Mouse (Mus musculus): Measurements from ENCODE around the gene Zp1. TPM values are rescaled to one million over a fixed set of nuclear protein-coding genes. Genes with fewer than 3 reads are reported as not detected.
A peak's percentile ranks its signal among the peaks of the same experiment; 100 is the strongest.

Zp1 gene
- not detected in 2 replicates for polyA plus RNA-seq (2014; fragmentation: Nextera tagmentation; extraction: Ambion mirVana)

GRCm38 (mm10) chr19:10920532-10920931, at the start of gene Zp1:
Gene Zp1 (minus strand): TSS chr19:10920632.
- no peaks in the 10 kb centered on the region for H3K36me3 ChIP-seq (ENCODE audit: insufficient read depth)
- WGBS, result 64% methylated on average over 2 of the region's 2 CpGs
- TF ChIP-seq CTCF (IDR thresholded peaks at IDR 0.05; ENCODE audit: low read depth), result no peak

GRCm38 (mm10) chr19:10968578-10968977, 48.1 kb upstream of the Zp1 start:
- DNase-seq (no peak), ATAC-seq (ENCODE audit: insufficient read depth) (no peak)
- no peaks in the 10 kb centered on the region for H3K36me3 ChIP-seq (ENCODE audit: insufficient read depth)
- H3K4me2 ChIP-seq, result no peak overlapping the region
- no peaks in the 10 kb centered on the region for H3K27me3 ChIP-seq (ENCODE audit: insufficient read depth, low read length)
- TF ChIP-seq CTCF (IDR thresholded peaks at IDR 0.05; ENCODE audit: low read depth), result no peak
- no peaks in the 10 kb centered on the region; the same call in 1 of the 2 replicates for H3K9me3 ChIP-seq (ENCODE audit: low read depth, low read length)
- H3K4me3 ChIP-seq (ENCODE audit: low read depth, low read length), result no peak overlapping the region
- WGBS, result 86% methylated on average over 7 of the region's 7 CpGs
- no peaks in the 10 kb centered on the region for H3K4me1 ChIP-seq (ENCODE audit: insufficient read depth)
- no peak overlapping the region for H3K9ac ChIP-seq
- no peak overlapping the region for H3K27ac ChIP-seq (ENCODE audit: low read depth)

More at GRCm38 (mm10) chr19:10920532-10920931, at the start of gene Zp1:
- Histone ChIP-seq H3K4me1 (ENCODE audit: insufficient read depth) (no peaks in the 10 kb centered on the region), H3K27me3 (ENCODE audit: insufficient read depth, low read length) (no peaks in the 10 kb centered on the region), H3K27ac (ENCODE audit: low read depth) (no peak within 1 kb of the TSS), H3K4me2 (no peak within 1 kb of the TSS), H3K4me3 (ENCODE audit: low read depth, low read length) (no peak within 1 kb of the TSS), H3K9me3 (ENCODE audit: low read depth, low read length) (no peaks in the 10 kb centered on the region), H3K9ac (no peak within 1 kb of the TSS)
- DNase-seq, result no peak
- no peak for ATAC-seq (ENCODE audit: insufficient read depth)

GRCm38 (mm10) chr19:10965721-10966120, 45.3 kb upstream of the Zp1 start:
- DNase-seq (no peak), ATAC-seq (ENCODE audit: insufficient read depth) (no peak)
- TF ChIP-seq CTCF (IDR thresholded peaks at IDR 0.05; ENCODE audit: low read depth), result no peak
- H3K36me3 ChIP-seq (ENCODE audit: insufficient read depth), result no peaks in the 10 kb centered on the region
- no peak overlapping the region for H3K9ac ChIP-seq
- 83% methylated on average over 7 of the region's 7 CpGs for WGBS
- H3K9me3 ChIP-seq (ENCODE audit: low read depth, low read length), result no peaks in the 10 kb centered on the region
- H3K4me2 ChIP-seq, result no peak overlapping the region
- no peak overlapping the region for H3K27ac ChIP-seq (ENCODE audit: low read depth)
- no peak overlapping the region for H3K4me3 ChIP-seq (ENCODE audit: low read depth, low read length)
- H3K27me3 ChIP-seq (ENCODE audit: insufficient read depth, low read length), result no peaks in the 10 kb centered on the region
- no peaks in the 10 kb centered on the region for H3K4me1 ChIP-seq (ENCODE audit: insufficient read depth)

GRCm38 (mm10) chr19:10959978-10960346, 39.5 kb upstream of the Zp1 start:
- no peaks in the 10 kb centered on the region for H3K4me1 ChIP-seq (ENCODE audit: insufficient read depth)
- H3K9me3 ChIP-seq (ENCODE audit: low read depth, low read length), result no peaks in the 10 kb centered on the region
- WGBS, result 35% methylated on average over 12 of the region's 12 CpGs
- no peak overlapping the region for H3K27ac ChIP-seq (ENCODE audit: low read depth)
- no peak for DNase-seq
- no peak for TF ChIP-seq CTCF (IDR thresholded peaks at IDR 0.05; ENCODE audit: low read depth)
- H3K9ac ChIP-seq, result no peak overlapping the region
- H3K4me3 ChIP-seq (ENCODE audit: low read depth, low read length), result no peak overlapping the region
- ATAC-seq (ENCODE audit: insufficient read depth), result 0 out of 2 replicates have a peak, but pooled peaks have one; percentile 28
- no peaks in the 10 kb centered on the region for H3K27me3 ChIP-seq (ENCODE audit: insufficient read depth, low read length)
- no peak overlapping the region for H3K4me2 ChIP-seq
- no peaks in the 10 kb centered on the region for H3K36me3 ChIP-seq (ENCODE audit: insufficient read depth)

GRCm38 (mm10) chr19:10959085-10959977, 38.9 kb upstream of the Zp1 start:
- Histone ChIP-seq H3K9me3 (ENCODE audit: low read depth, low read length) (no peaks in the 10 kb centered on the region), H3K4me1 (ENCODE audit: insufficient read depth) (no peaks in the 10 kb centered on the region), H3K9ac (no peak overlapping the region), H3K4me2 (no peak overlapping the region), H3K27ac (ENCODE audit: low read depth) (no peak overlapping the region), H3K36me3 (ENCODE audit: insufficient read depth) (no peaks in the 10 kb centered on the region), H3K4me3 (ENCODE audit: low read depth, low read length) (no peak overlapping the region), H3K27me3 (ENCODE audit: insufficient read depth, low read length) (no peaks in the 10 kb centered on the region)
- TF ChIP-seq CTCF (IDR thresholded peaks at IDR 0.05; ENCODE audit: low read depth), result peak; percentile 80
- 19% methylated on average over 11 of the region's 11 CpGs for WGBS
- ATAC-seq (ENCODE audit: insufficient read depth) (peak; percentile 66), DNase-seq (peak; percentile 91)

- Histone ChIP-seq H3K4me3 (ENCODE audit: low read depth, low read length) (no peak overlapping the region), H3K27ac (ENCODE audit: low read depth) (peak overlapping the region; percentile 21; the same call in 1 of the 2 replicates), H3K4me2 (peak overlapping the region; percentile 32), H3K27me3 (ENCODE audit: insufficient read depth, low read length) (no peaks in the 10 kb centered on the region; the same call in 1 of the 2 replicates), H3K36me3 (ENCODE audit: insufficient read depth) (no peaks in the 10 kb centered on the region), H3K4me1 (ENCODE audit: insufficient read depth) (peaks cover 8% of the 10 kb centered on the region), H3K9me3 (ENCODE audit: low read depth, low read length) (no peaks in the 10 kb centered on the region), H3K9ac (no peak overlapping the region)
- ATAC-seq (ENCODE audit: insufficient read depth) (peak; percentile 59; the same call in 1 of the 2 replicates), DNase-seq (peak; percentile 76)
- WGBS, result 36% methylated on average over 11 of the region's 11 CpGs
- TF ChIP-seq CTCF (IDR thresholded peaks at IDR 0.05; ENCODE audit: low read depth), result no peak
These were observed 31.8 kb upstream of the Zp1 start for GRCm38 (mm10) chr19:10952021-10952939.

Data from lung, embryonic 14.5 days (tissue).